Mouse (Mus musculus) bone marrow, adult 2 months (tissue): ENCODE measurements at regions not wholly inside any gene's neighbourhood (a gene's known extent, or its start where the extent isn't known, plus 50 kb on each side); places are given as distances from the start of the nearest gene placed in this dataset.

Experiments
- H3K27ac ChIP-seq: fragments of 200-500 bp; 2 replicates; pipeline ENCODE4 v1.5.1; 2012; ENCODE audit warnings: low read depth, mild to moderate bottlenecking, control low read depth, inconsistent platforms, low read length; ENCODE audit not compliant: control insufficient read depth, poor library complexity, insufficient read depth
- H3K4me1 ChIP-seq: fragments of 200-500 bp; 2 replicates; pipeline ENCODE4 v1.6.1; 2011; ENCODE audit warnings: low read length; ENCODE audit not compliant: control insufficient read depth, insufficient read depth
- H3K4me3 ChIP-seq: fragments of 200-500 bp; replicated peaks from 2 replicates; pipeline ENCODE3; 2011; ENCODE audit warnings: mild to moderate bottlenecking, low read depth, low read length, control low read depth; ENCODE audit not compliant: control insufficient read depth
- CTCF ChIP-seq: fragments of 200-500 bp; IDR thresholded peaks from 2 replicates; pipeline ENCODE4 v1.5.1; 2011; ENCODE audit warnings: low read length, control low read depth; ENCODE audit not compliant: control insufficient read depth, insufficient read depth
- POLR2A ChIP-seq: fragments of 200-500 bp; IDR thresholded peaks from 2 replicates; pipeline ENCODE4 v1.6.1; 2011; ENCODE audit warnings: low read depth, mild to moderate bottlenecking, control low read depth, low read length, borderline replicate concordance; ENCODE audit not compliant: control insufficient read depth
- WGBS: fragments of 180-500 bp; shearing (Covaris S2); methylation state at CpG from one replicate; pipeline ENCODE4 v1.1.7; 2018; 5-methylcytosine and 5-hydroxymethylcytosine counted together

DNA sequence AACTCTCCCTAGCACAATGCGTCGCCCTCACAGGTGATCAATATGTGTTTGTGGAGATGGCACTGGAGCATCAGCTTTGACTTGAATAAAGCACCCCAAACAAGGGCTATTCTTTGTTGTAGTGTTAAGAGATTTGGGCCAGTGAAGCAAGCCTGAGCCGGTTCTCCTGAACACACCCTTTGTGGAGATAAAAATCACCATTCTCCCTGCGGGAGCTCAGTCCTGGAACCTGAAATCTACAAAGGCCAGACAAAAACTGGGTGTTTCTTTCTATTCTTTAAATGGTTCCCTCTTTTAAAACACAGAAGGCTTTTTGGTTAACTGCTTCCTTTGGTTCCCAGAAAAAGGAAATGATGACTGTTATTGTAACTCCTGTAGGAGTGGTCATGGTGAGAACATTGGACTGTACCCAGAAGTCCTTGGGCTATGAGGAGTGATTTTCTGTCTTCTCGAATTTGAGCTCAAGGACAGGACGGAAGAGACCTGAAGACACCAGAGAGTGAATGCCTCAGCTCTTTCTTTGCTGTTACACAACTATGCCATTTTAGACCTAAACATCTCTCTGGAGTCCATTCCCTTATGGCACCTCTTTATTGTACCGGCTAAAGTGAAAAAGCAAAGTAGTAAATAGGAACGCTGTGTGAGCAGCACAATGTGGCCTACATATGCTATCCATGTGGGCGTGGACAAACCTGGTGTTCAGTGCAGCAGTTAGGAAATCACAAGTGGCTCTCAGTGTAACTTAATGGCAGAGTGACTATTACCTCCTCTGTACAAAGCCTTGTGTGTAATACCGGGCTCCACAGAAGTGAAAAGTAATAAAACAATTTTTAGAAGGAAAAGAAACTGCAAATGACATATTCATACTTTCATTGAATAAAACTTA is 149.9 kb upstream of the Veph1 start:
- no peak overlapping the region for H3K4me3 ChIP-seq
- no peak overlapping the region for H3K27ac ChIP-seq
- TF ChIP-seq POLR2A = no peak
- WGBS = 64% methylated on average over 10 of the region's 10 CpGs
- no peaks in the 10 kb centered on the region for H3K4me1 ChIP-seq

DNA sequence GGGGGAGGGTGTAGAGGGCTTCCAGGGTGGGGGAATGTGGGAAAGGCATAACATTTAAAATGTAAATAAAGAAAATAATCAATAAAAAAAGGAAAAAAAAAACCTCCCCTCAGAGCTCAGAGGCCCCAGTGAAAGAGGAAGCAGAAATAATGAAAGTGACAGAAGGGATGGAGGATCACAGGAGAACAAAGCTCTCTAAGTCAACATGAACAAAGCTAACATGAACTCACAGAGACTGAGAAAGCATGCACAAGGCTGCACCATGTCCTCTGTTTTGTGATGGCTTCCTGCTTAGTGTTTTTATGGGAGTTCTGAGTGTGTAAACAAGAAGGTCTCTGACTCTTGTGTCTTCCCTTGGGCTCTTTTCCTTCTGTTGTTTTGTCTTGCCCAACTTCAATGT is 136.6 kb upstream of the Veph1 start:
- Histone ChIP-seq H3K27ac (no peak overlapping the region), H3K4me1 (no peaks in the 10 kb centered on the region), H3K4me3 (no peak overlapping the region)
- no peak for TF ChIP-seq POLR2A
- no peak for TF ChIP-seq CTCF

DNA sequence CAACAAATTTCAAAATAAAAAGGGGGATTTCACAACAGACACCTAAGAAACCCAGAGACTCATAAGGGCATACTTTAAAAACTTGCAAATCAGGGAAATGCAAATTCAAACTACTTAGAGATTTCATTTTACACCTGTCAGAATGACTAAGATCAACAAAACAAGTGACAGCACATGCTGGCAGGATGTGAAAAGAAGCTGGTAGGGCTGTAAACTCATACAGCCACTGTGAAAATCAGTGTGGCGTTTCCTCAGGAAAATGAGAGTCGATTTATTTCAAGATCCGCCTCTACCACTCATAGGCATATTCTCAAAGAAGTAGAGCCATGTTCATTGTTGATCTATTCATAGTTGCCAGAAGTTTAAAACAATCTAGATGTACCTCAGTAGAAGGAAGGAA is 133.6 kb upstream of the Veph1 start:
- 60% methylated on average over 3 of the region's 3 CpGs for WGBS
- Histone ChIP-seq H3K4me1 (no peaks in the 10 kb centered on the region), H3K4me3 (no peak overlapping the region), H3K27ac (no peak overlapping the region)
- no peak for TF ChIP-seq POLR2A
- TF ChIP-seq CTCF = no peak

DNA sequence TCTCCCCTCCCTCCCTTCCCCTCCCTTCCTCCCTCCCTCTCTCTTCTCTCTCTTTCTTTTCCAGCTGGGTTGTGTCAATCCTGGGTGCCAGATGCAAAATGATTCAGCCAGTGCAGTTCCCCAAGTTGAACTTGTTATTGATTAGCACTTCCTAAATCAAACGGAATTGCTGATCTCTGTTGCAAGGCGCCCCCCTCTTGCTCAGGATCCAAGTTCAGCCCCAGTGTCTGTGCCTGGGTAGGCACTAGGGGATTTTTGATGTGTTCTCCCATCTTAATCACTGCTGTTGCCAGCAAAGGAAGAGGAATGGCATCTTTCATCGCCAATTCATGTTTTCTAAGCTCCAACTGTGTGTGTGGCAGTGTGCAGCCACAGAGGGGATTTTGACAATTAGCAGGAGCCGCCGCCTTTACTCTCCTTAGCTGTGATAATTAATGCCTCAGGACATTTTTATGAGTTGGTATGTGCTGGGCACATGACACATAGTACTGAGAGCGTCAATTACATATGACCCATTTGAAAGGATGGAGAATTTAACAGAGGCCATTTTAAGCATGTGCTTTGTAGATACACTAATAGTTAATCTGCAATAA is 125.9 kb upstream of the Veph1 start:
- no peak overlapping the region for H3K4me3 ChIP-seq
- H3K27ac ChIP-seq = no peak overlapping the region
- 81% methylated on average over 6 of the region's 6 CpGs for WGBS
- TF ChIP-seq CTCF (no peak), POLR2A (no peak)
- no peaks in the 10 kb centered on the region for H3K4me1 ChIP-seq

DNA sequence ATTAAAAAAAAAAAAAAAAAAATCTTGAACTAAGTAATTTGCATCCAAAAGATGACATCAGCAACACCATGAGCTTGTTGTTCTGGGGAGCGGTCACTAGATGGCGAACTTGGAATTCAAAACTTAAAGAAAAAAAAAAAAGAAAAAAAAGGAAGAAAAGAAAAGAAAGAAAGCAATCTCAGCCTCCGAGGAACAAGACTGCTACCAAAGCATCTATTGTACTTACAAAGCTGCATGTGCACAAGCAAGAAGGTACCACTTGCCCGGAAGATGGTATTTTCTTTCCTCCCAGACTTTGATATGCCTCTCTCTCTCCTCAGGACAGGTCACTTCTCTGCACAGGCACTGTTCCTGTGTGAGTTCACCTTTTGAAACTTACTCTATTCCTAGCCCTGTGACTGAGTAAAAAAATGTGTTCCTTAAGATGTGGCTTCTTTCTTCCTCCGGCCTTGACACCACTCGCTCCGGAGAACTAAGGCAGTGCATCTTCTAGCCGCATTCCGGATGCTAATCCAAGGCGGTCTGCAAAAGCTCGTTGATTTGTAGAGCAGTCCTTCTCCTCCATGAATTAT is 114.2 kb upstream of the Veph1 start:
- 0 out of 2 replicates have a peak, but pooled peaks have one; percentile 2 for TF ChIP-seq CTCF
- no peak for TF ChIP-seq POLR2A
- Histone ChIP-seq H3K4me3 (no peak overlapping the region), H3K4me1 (no peaks in the 10 kb centered on the region), H3K27ac (no peak overlapping the region)
- 48% methylated on average over 11 of the region's 11 CpGs for WGBS

DNA sequence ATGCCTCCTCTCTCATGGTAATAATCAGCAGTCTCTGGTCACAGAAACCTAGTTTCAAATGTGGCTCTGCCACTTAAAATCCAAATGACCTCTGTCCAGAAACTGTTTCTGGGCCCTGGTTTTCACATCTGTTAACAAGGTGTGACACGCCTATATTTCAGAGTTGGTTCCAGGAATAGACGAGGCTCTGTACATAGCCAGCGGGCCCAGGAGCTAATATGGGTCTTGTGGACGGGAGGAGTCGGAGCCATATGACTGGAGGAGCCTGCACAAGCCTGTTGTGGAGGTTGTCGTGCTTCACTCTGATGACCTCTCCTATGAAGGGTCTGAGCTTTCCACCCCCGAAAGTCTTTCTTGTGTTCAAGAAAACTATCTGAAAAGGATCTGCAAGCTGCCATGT is 112.2 kb upstream of the Veph1 start:
- Histone ChIP-seq H3K4me3 (no peak overlapping the region), H3K4me1 (no peaks in the 10 kb centered on the region), H3K27ac (no peak overlapping the region)
- TF ChIP-seq POLR2A (no peak), CTCF (no peak)
- 82% methylated on average over 7 of the region's 7 CpGs for WGBS

DNA sequence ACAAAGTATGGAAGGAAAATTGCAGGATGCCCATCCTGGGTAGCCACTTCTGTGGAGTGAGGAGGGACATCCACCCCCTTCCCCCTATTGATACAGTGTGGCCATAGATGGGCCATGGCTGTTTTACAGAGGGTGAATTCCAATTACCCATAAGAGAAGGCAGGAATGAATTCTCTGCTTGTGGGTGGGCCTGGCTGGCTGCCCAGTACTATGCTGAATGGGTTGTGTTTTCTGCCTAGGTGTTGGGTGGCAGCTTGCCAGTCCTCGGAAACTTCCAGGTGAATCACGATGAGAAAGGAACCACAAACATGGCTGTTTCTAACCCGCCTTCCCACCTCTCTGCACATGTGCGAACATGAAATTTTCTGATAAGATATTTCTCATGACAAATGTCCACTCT is 109.0 kb upstream of the Veph1 start:
- 48% methylated on average over 4 of the region's 4 CpGs for WGBS
- H3K4me3 ChIP-seq = no peak overlapping the region
- H3K4me1 ChIP-seq = no peaks in the 10 kb centered on the region
- TF ChIP-seq CTCF (no peak), POLR2A (no peak)
- no peak overlapping the region for H3K27ac ChIP-seq

DNA sequence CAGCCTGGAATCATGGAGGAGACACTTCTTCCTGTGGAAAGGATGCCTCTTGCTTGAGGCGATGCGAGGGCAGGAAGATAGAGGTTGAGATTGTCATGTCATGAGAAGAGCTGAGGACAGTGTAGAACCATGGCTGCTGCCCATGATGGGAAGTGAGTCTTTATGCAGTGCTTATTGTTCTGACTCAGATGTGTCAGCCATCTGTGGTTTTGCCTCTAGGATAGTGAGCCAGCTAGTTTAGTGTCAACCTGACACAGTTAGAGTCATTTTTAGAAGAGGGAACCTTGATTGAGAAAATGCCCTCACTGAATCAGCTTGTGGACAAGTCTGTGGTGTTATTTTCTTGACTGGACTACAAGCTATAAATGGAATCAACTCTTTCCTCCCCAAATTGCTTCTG is 107.1 kb upstream of the Veph1 start:
- Histone ChIP-seq H3K27ac (no peak overlapping the region), H3K4me3 (no peak overlapping the region), H3K4me1 (no peaks in the 10 kb centered on the region)
- 92% methylated on average over 2 of the region's 2 CpGs for WGBS
- no peak for TF ChIP-seq CTCF
- TF ChIP-seq POLR2A = no peak
